Mouse (Mus musculus): ENCODE results near the gene Serpina3f.

GRCm38 (mm10) chr12:104178577-104178976 lies 35.8 kb upstream of the Serpina3f start:
- no peak for TF ChIP-seq CTCF (IDR thresholded peaks at IDR 0.05; ENCODE audit: control insufficient read depth, insufficient read depth, low read length)
- TF ChIP-seq POLR2A (IDR thresholded peaks at IDR 0.05; ENCODE audit: borderline replicate concordance, control insufficient read depth, low read depth, low read length) = no peak
